Mouse (Mus musculus) limb, embryonic 14.5 days (tissue): Measurements from ENCODE around the gene Cetn4. TPM values are rescaled to one million over a fixed set of nuclear protein-coding genes. Genes with fewer than 3 reads are reported as not detected.
A peak's percentile ranks its signal among the peaks of the same experiment; 100 is the strongest.

Experiments used
- ATAC-seq: fragments of 200-750 bp; cut with Nextera tagmentation; 2 replicates; pipeline ENCODE4 v1.8.0; 2017; ENCODE audit warnings: low read depth, moderate number of reproducible peaks, moderate TSS enrichment; ENCODE audit not compliant: low FRiP score
- DNase-seq: peaks from one replicate; pipeline ENCODE4 v3.0.0-alpha.2; 2015; ENCODE audit warnings: low spot score
- H3K27ac ChIP-seq: fragments of 300-500 bp; sonication (generic); replicated peaks from 2 replicates; pipeline ENCODE4 v1.5.1; 2014; ENCODE audit warnings: low read depth, mild to moderate bottlenecking, low read length, moderate library complexity, mixed read lengths
- H3K27me3 ChIP-seq: fragments of 300-500 bp; sonication (generic); 2 replicates; pipeline ENCODE4 v1.6.1; 2014; ENCODE audit warnings: low read length, mixed read lengths; ENCODE audit not compliant: control insufficient read depth, insufficient read depth
- H3K36me3 ChIP-seq: fragments of 300-500 bp; sonication (generic); 2 replicates; pipeline ENCODE4 v1.6.1; 2014; ENCODE audit warnings: mild to moderate bottlenecking, low read length, moderate library complexity, mixed read lengths; ENCODE audit not compliant: control insufficient read depth, insufficient read depth
- H3K4me1 ChIP-seq: fragments of 300-500 bp; sonication (generic); 2 replicates; pipeline ENCODE4 v1.6.1; 2014; ENCODE audit warnings: antibody characterized with exemption, low read length, mixed read lengths; ENCODE audit not compliant: control insufficient read depth, insufficient read depth
- H3K4me2 ChIP-seq: fragments of 300-500 bp; sonication (generic); replicated peaks from 2 replicates; pipeline ENCODE4 v1.6.1; 2014; ENCODE audit warnings: low read depth, mild to moderate bottlenecking, low read length, moderate library complexity; ENCODE audit not compliant: severe bottlenecking
- H3K4me3 ChIP-seq: fragments of 300-500 bp; sonication (generic); replicated peaks from 2 replicates; pipeline ENCODE4 v1.5.1; 2014; ENCODE audit warnings: low read length
- H3K9ac ChIP-seq: fragments of 300-500 bp; sonication (generic); 2 replicates; pipeline ENCODE4 v1.6.1; 2014; ENCODE audit warnings: mild to moderate bottlenecking, low read depth, low read length, moderate library complexity; ENCODE audit not compliant: severe bottlenecking
- H3K9me3 ChIP-seq: fragments of 300-500 bp; sonication (generic); 2 replicates; pipeline ENCODE4 v1.6.1; 2016; ENCODE audit warnings: low read length; ENCODE audit not compliant: control insufficient read depth
- POLR2A ChIP-seq: fragments of 200-500 bp; IDR thresholded peaks from 2 replicates; pipeline ENCODE4 v1.8.0; 2012; ENCODE audit warnings: inconsistent platforms, mild to moderate bottlenecking, moderate library complexity, borderline replicate concordance; ENCODE audit not compliant: insufficient read depth, insufficient read length; ENCODE audit errors: extremely low read depth
- WGBS: fragments of 180-500 bp; shearing (Covaris S2); extraction: QIAGEN DNeasy Blood & Tissue Kit; methylation state at CpG from one replicate; pipeline ENCODE4 v1.1.7; 2014; 5-methylcytosine and 5-hydroxymethylcytosine counted together
- polyA plus RNA-seq, 2 experiments: library from polyadenylated mRNA; depleted of rRNA in 1 of 2; stranded (reverse) in 1 of 2; unstranded in 1 of 2; fragments of >200 nt; fragmentation: Nextera tagmentation in 1 of 2; extraction: Ambion mirVana in 1 of 2; gene quantifications; 2 replicates each; pipeline versions ENCODE4 v1.2.1 to v1.2.3; 2012 to 2014

Cetn4 gene
- polyA plus RNA-seq, 2 experiments = 2.6 to 3.4 TPM

- Histone ChIP-seq H3K4me3 (no peak overlapping the region), H3K9me3 (no peaks in the 10 kb centered on the region), H3K4me1 (no peaks in the 10 kb centered on the region), H3K27ac (no peak overlapping the region), H3K27me3 (no peaks in the 10 kb centered on the region), H3K9ac (no peak overlapping the region), H3K36me3 (no peaks in the 10 kb centered on the region), H3K4me2 (no peak overlapping the region)
- ATAC-seq (no peak), DNase-seq (no peak)
- TF ChIP-seq POLR2A = no peak
- 77% methylated on average over 8 of the region's 8 CpGs for WGBS
These were observed 8.9 kb downstream of the Cetn4 start for GRCm38 (mm10) chr3:37303392-37304139.

- Histone ChIP-seq H3K4me1 (no peaks in the 10 kb centered on the region), H3K9me3 (no peaks in the 10 kb centered on the region), H3K27ac (no peak overlapping the region), H3K27me3 (no peaks in the 10 kb centered on the region), H3K9ac (no peak overlapping the region), H3K4me3 (no peak overlapping the region), H3K36me3 (no peaks in the 10 kb centered on the region), H3K4me2 (no peak overlapping the region)
- 39% methylated on average over 12 of the region's 12 CpGs for WGBS
- DNase-seq (peak; percentile 55), ATAC-seq (no peak)
- TF ChIP-seq POLR2A = no peak
These were observed 9.8 kb downstream of the Cetn4 start for GRCm38 (mm10) chr3:37302685-37303084.

- Histone ChIP-seq H3K36me3 (no peaks in the 10 kb centered on the region), H3K9me3 (no peaks in the 10 kb centered on the region), H3K27ac (no peak overlapping the region), H3K4me3 (no peak overlapping the region), H3K27me3 (no peaks in the 10 kb centered on the region), H3K4me1 (no peaks in the 10 kb centered on the region), H3K4me2 (no peak overlapping the region), H3K9ac (no peak overlapping the region)
- DNase-seq (no peak), ATAC-seq (no peak)
- no peak for TF ChIP-seq POLR2A
- 76% methylated on average over 3 of the region's 3 CpGs for WGBS
These were observed 13.0 kb downstream of the Cetn4 start for GRCm38 (mm10) chr3:37299470-37299869.

- no peak for TF ChIP-seq POLR2A
- H3K27me3 ChIP-seq = no peaks in the 10 kb centered on the region
- 57% methylated on average over 2 of the region's 2 CpGs for WGBS
These were observed 19.9 kb downstream of the Cetn4 start for GRCm38 (mm10) chr3:37292654-37293053.

GRCm38 (mm10) chr3:37291929-37292328, 20.6 kb downstream of the Cetn4 start:
- Histone ChIP-seq H3K9ac (no peak overlapping the region), H3K4me3 (no peak overlapping the region), H3K9me3 (no peaks in the 10 kb centered on the region), H3K27me3 (no peaks in the 10 kb centered on the region), H3K27ac (no peak overlapping the region), H3K4me2 (no peak overlapping the region), H3K4me1 (no peaks in the 10 kb centered on the region), H3K36me3 (no peaks in the 10 kb centered on the region)
- TF ChIP-seq POLR2A = no peak
- ATAC-seq (no peak), DNase-seq (no peak)
- 63% methylated on average over 2 of the region's 2 CpGs for WGBS

More at GRCm38 (mm10) chr3:37292654-37293053, 19.9 kb downstream of the Cetn4 start:
- ATAC-seq = no peak
- Histone ChIP-seq H3K4me2 (no peak overlapping the region), H3K4me3 (no peak overlapping the region), H3K36me3 (no peaks in the 10 kb centered on the region), H3K4me1 (no peaks in the 10 kb centered on the region), H3K9ac (no peak overlapping the region), H3K27ac (no peak overlapping the region), H3K9me3 (no peaks in the 10 kb centered on the region)
- DNase-seq = no peak
